Mouse (Mus musculus) adipocyte (in vitro differentiated cells): ENCODE data around the gene Cdc42ep4.

Experiments used
- DNase-seq: peaks from one replicate; pipeline ENCODE4 v3.0.0-alpha.2; 2016; ENCODE audit warnings: low spot score

Cdc42ep4 gene

DNA sequence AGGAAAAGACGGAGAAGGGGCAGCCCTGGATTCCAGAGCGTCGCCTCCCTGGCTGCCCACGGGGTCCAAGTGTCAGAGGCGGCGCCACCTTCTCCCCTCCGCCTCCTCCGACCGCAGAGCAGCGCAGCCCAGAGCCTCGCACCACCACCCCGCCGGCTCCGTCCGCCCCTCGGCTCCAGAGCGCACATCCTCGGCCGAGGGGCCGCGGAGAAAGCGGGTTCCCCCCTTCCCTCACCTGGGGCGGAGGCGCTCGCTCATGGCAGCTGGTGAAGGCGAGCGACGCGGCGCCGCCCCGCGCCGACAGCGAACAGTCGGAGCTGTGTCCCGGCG is 68.1 kb downstream of the Cdc42ep4 start:
- peak; percentile 30 for DNase-seq

DNA sequence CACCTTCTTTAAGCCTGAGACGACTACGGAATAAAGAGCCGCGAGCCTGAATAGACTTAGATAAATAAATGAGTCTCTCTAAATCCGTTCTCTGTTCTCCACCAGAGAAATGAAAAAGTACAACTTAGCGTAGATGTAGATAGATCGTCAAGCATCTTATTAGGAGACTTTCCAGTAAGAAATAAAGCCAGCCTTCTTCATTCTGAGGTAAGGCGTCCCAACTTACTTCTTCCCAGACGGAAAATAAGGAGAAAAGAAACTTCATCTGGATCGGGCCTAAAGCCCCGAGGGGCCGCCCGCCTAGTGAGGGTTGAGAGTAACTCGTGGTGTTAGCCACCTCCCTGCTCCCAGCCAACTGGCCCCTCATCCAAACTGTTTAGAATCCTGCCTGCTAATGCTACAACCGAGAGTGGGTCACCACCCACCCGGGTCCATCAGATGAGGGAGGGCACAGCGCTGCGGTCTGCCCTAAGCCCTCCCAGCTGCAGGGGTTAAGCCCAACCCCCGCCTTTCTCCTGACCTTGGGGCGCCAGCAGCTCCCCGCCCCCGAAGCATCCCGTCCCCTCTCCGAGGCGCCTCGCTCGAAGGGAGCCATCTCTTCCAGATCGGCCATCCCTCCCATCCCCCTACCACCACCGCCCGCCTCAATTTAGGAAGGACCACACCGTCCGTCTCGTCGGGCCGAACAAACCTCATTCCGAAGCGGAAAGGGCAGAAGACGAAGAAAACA is 68.6 kb downstream of the Cdc42ep4 start:
- peak; percentile 34 for DNase-seq

DNA sequence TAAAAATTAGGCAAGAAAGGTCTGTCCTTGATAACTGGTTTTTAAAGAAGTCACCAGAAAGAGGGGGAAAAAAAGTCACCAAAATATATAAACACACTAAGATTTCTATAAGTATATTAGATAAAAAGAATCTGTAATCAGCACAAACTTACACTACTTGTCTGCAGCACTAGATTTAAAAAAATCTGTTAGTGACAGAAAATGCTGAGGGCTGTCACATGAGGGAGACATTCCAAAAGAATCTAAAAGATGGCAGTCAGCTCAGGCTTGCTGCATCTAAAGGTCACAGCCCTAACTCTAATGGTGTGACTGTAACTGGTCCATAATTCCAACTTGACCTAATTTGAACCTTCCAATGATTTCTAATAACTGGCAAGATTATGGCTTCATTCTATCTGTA is 69.7 kb downstream of the Cdc42ep4 start:
- peak; percentile 66 for DNase-seq

DNA sequence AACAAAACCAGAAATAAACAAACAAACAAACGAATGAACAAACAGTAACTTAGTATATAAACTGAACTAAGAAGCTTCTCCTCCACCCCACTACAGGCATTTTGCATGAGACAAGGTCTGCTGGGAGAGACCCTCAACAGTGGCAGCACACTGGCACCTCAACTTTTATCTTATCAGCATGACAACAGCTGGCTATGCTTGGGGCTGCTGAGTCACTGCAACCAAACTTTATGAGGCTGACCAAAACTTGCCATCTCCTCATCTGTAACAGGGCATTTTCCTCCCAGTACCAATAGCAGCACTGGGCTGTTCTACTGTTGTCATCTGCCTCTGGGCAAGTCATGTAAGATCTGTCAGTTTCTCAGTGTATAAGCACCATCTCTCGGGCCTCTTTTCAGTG is 70.7 kb downstream of the Cdc42ep4 start:
- DNase-seq: no peak

DNA sequence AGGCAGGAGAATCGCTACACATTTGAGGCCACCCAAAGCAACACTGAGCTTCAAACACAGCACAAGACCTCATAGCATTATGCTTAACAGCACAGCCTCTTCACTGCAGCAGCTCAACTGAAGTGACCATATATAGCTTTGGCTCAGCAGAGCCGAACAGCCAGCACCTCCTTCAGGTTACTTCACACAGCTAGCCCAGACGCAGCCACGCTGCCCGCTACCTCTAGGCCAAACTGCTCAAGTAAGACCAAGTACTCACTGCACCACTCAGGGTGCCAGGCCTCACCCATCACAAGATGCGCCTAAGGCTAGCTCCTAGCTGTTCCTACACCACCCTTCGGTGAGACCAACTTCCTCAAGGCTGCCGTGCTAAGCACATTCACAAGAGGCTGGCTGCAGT is 73.3 kb downstream of the Cdc42ep4 start:
- no peak for DNase-seq

DNA sequence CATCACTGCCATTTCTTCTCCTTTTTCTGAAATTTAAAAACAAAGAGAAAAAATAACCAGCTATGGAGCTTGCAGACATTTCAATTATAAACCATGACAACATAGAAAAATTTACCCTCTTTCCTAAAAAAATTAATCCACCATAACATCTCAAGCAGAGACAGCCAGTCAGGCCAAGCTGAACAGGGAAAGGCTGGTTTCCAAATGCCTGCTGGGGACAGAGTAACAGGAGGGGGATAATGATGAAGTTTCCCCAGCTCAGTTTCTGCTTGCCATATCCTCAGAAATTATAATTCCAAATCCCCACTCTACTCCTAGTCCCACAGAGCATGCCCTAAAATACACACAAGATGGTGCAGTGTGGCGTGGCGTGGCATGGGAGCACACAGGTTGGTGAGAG is 74.3 kb downstream of the Cdc42ep4 start:
- DNase-seq: no peak
